Mouse (Mus musculus) G1E (cell line): Measurements from ENCODE around the gene Zfp936.
"Not testable (repeated sequence)": the region's sequence is repeated elsewhere in the genome, so short reads cannot be mapped to it uniquely, and the experiment has no call there.

Experiments used
- CTCF ChIP-seq: IDR thresholded peaks from 2 replicates; pipeline ENCODE4 v1.5.1; 2012; ENCODE audit warnings: low read depth, low read length, inconsistent platforms, mixed read lengths
- GATA1 ChIP-seq: IDR thresholded peaks from 2 replicates; pipeline ENCODE4 v1.6.1; 2012; ENCODE audit warnings: borderline replicate concordance, low read length, inconsistent platforms, mixed read lengths
- TAL1 ChIP-seq: conservative IDR thresholded peaks from 2 replicates; pipeline ENCODE4 v1.6.1; 2012; ENCODE audit warnings: low read depth, low read length, inconsistent platforms, mixed read lengths

- not testable (repeated sequence) for TF ChIP-seq CTCF, GATA1, TAL1
Measured at GRCm38 (mm10) chr7:43167811-43168210, 53.8 kb downstream of the Zfp936 start.
